Mouse (Mus musculus) erythroblast, embryonic 14.5 days (primary cell): ENCODE results near the gene Rbm14. TPM values are rescaled to one million over a fixed set of nuclear protein-coding genes. Genes with fewer than 3 reads are reported as not detected.

ENCODE experiments used
- H3K27me3 ChIP-seq: 2 replicates; pipeline ENCODE4 v1.6.1; 2012; ENCODE audit warnings: inconsistent platforms; ENCODE audit not compliant: control insufficient read depth
- H3K36me3 ChIP-seq: 2 replicates; pipeline ENCODE4 v1.6.1; 2012; ENCODE audit warnings: mild to moderate bottlenecking, inconsistent platforms; ENCODE audit not compliant: control insufficient read depth
- H3K4me1 ChIP-seq: 2 replicates; pipeline ENCODE4 v1.6.1; 2012; ENCODE audit warnings: inconsistent platforms; ENCODE audit not compliant: control insufficient read depth
- H3K4me3 ChIP-seq: replicated peaks from 2 replicates; pipeline ENCODE3; 2012; ENCODE audit warnings: moderate library complexity, mild to moderate bottlenecking, inconsistent platforms
- H3K9me3 ChIP-seq: 2 replicates; pipeline ENCODE4 v1.6.1; 2012; ENCODE audit warnings: low read length, inconsistent platforms, mixed read lengths; ENCODE audit not compliant: control insufficient read depth
- GATA1 ChIP-seq: IDR thresholded peaks from 2 replicates; pipeline ENCODE4 v1.6.1; 2012; ENCODE audit warnings: low read length, inconsistent platforms, mixed read lengths
- TAL1 ChIP-seq: IDR thresholded peaks from 3 replicates; pipeline ENCODE4 v1.6.1; 2012; ENCODE audit warnings: low read length, inconsistent platforms, mixed read lengths
- polyA plus RNA-seq: library from polyadenylated mRNA; stranded (reverse); fragments of >175 nt; gene quantifications from 2 replicates; pipeline ENCODE4 v1.2.3, GENCODE M21; 2012

The Rbm14 gene
- 3.8 and 5.1 TPM in 2 replicates for polyA plus RNA-seq

DNA sequence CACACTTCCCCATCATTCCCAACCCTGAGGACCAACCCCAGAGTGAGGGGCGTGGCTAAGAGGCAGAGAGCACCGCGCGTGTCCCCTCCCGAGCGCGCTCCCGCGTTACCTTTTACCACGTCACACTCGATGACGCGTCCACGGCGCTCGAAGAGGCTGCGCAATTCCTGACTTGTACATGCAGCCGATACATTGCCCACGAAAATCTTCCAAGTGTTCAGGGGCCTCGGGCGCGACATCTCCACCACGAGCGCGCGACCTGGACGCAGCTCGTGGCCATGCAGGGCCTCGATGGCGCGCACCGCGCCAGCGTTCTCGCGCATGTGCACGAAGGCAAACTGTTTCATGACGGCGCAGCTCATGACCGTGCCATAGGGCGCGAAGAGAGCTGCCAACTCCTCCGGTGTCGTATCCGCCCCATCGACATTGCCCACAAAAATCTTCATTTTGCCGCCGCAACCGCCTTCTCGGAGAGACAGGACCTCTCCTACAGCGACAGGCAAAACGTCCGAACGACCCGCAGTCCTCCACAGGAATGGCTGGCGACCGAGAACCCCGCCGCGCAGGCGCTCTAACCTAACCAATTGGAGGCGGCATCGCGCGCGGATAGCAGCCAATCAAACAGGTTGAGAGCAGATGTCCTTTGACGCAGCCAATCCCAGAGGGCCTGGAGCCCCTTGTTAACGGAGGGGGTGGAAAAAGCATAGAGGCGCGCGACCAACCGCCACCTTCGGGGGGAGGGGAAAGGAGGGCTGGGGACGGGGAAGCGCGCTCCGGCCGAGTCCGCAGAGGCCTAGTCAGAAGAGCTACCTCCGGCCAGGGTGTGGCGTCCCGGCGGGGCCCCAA lies at the start of gene Rbm14, which contains the start of gene Gm21992:
Rbm14 (minus strand) TSS at position 572 of the 846 bp plus-strand sequence.
Gm21992 (minus strand) TSS at position 550 of the 846 bp plus-strand sequence.
- H3K4me3 ChIP-seq = peak within 1 kb of the TSS; percentile 90
- peaks cover 40% of the 10 kb centered on the region for H3K4me1 ChIP-seq
- no peaks in the 10 kb centered on the region; the same call in 1 of the 2 replicates for H3K9me3 ChIP-seq
- peaks cover 23% of the 10 kb centered on the region for H3K36me3 ChIP-seq
- TF ChIP-seq GATA1 = no peak
- no peak for TF ChIP-seq TAL1
- H3K27me3 ChIP-seq = peaks cover 5% of the 10 kb centered on the region

DNA sequence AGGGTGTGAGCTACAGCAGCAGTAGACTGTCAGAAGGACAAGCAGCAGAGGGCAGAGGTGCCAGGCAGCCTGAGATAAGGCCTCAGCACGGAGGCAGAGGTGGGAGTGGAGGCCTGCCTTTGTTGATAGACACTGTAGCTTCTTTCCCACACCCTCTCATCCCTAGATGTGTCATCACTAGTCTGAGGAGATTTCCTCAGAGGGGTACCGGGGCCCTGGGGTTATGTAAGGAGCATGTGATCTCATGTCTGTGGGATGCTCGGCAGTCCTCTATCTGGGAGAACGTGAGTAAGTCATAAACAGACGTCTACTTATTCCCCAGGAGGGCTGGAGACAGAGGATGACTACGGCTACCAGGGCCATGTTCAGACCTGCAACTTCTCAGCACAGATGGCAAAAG lies 47.6 kb upstream of the Rbm14 start:
- H3K4me1 ChIP-seq = peaks cover 86% of the 10 kb centered on the region
- TF ChIP-seq GATA1 = peak; percentile 97
- peak; percentile 98 for TF ChIP-seq TAL1
- peaks cover 67% of the 10 kb centered on the region for H3K36me3 ChIP-seq
- H3K27me3 ChIP-seq = peaks cover 55% of the 10 kb centered on the region
- H3K9me3 ChIP-seq = peaks cover 7% of the 10 kb centered on the region
- peak overlapping the region; percentile 67 for H3K4me3 ChIP-seq

DNA sequence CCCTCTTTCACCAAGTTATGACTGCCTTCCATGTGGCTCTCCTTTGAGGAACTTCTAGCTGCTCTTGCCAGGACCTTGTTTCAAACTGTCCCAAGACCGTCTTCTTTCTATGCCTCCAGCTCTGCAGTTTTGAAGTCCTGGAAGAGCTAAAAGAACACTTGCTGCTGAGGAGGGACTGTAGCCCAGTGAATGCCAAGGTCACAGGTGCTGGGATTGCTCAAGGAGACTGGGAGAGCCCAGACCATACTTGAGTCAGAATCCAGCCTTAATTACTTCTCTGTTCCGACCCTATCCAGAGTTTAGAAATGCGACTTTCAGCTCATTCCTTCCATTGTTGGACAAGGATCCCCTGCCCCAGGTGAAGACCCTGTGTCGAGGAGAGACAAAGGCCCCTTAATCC lies 44.5 kb upstream of the Rbm14 start:
- Histone ChIP-seq H3K4me1 (peaks cover 66% of the 10 kb centered on the region), H3K27me3 (peaks cover 59% of the 10 kb centered on the region), H3K4me3 (peak overlapping the region; percentile 66), H3K36me3 (peaks cover 46% of the 10 kb centered on the region), H3K9me3 (peaks cover 5% of the 10 kb centered on the region; the same call in 1 of the 2 replicates)
- no peak for TF ChIP-seq GATA1
- TF ChIP-seq TAL1 = no peak

- no peak for TF ChIP-seq TAL1
- no peak for TF ChIP-seq GATA1
- Histone ChIP-seq H3K4me1 (peaks cover 61% of the 10 kb centered on the region), H3K9me3 (peaks cover 5% of the 10 kb centered on the region; the same call in 1 of the 2 replicates), H3K4me3 (peak overlapping the region; percentile 66), H3K27me3 (peaks cover 64% of the 10 kb centered on the region), H3K36me3 (peaks cover 41% of the 10 kb centered on the region)
These were observed 44.0 kb upstream of the Rbm14 start for GRCm38 (mm10) chr19:4855470-4855820.

GRCm38 (mm10) chr19:4854552-4855469 lies 43.4 kb upstream of the Rbm14 start, which contains the start of gene Ctsf:
TSS of gene Ctsf (plus strand) at chr19:4855130.
- Histone ChIP-seq H3K4me1 (peaks cover 54% of the 10 kb centered on the region), H3K36me3 (peaks cover 34% of the 10 kb centered on the region), H3K4me3 (peak within 1 kb of the TSS; percentile 66), H3K27me3 (peaks cover 70% of the 10 kb centered on the region), H3K9me3 (peaks cover 5% of the 10 kb centered on the region; the same call in 1 of the 2 replicates)
- TF ChIP-seq TAL1 (no peak), GATA1 (no peak)

DNA sequence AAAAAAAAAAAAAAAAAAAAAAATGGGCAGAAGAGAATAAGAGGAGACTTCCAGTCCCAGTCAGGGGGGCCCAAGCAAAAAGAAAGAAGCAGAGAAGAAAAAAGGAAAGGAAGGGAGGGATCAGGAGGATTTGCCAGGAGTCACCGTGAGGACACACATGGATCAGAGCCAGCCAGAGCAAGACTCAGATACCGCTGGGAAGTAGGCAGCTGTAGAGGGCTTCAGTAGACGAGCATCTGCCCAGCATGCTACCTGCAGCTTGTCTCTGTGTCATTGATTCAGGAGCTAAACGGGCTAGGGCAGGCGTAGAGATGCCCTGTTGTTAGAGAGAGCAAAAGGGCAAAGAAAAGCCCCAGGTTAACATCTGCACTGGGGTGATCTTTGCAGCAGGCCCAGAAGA lies 38.8 kb upstream of the Rbm14 start:
- H3K4me3 ChIP-seq = no peak overlapping the region
- H3K36me3 ChIP-seq = no peaks in the 10 kb centered on the region
- TF ChIP-seq TAL1 (no peak), GATA1 (no peak)
- peaks cover 85% of the 10 kb centered on the region for H3K27me3 ChIP-seq
- peaks cover 2% of the 10 kb centered on the region; the same call in 1 of the 2 replicates for H3K9me3 ChIP-seq
- peaks cover 19% of the 10 kb centered on the region for H3K4me1 ChIP-seq

- peaks cover 16% of the 10 kb centered on the region for H3K4me1 ChIP-seq
These were observed 38.4 kb upstream of the Rbm14 start for GRCm38 (mm10) chr19:4849800-4850199.

GRCm38 (mm10) chr19:4847490-4847889 lies 36.1 kb upstream of the Rbm14 start:
- peaks cover 10% of the 10 kb centered on the region for H3K4me1 ChIP-seq
- no peak overlapping the region for H3K4me3 ChIP-seq
- TF ChIP-seq GATA1 (no peak), TAL1 (no peak)
- H3K36me3 ChIP-seq = no peaks in the 10 kb centered on the region
- H3K27me3 ChIP-seq = peaks cover 73% of the 10 kb centered on the region
- no peaks in the 10 kb centered on the region for H3K9me3 ChIP-seq

More at GRCm38 (mm10) chr19:4849800-4850199, 38.4 kb upstream of the Rbm14 start:
- Histone ChIP-seq H3K27me3 (peaks cover 81% of the 10 kb centered on the region), H3K36me3 (no peaks in the 10 kb centered on the region), H3K4me3 (no peak overlapping the region), H3K9me3 (peaks cover 2% of the 10 kb centered on the region; the same call in 1 of the 2 replicates)
- no peak for TF ChIP-seq GATA1

DNA sequence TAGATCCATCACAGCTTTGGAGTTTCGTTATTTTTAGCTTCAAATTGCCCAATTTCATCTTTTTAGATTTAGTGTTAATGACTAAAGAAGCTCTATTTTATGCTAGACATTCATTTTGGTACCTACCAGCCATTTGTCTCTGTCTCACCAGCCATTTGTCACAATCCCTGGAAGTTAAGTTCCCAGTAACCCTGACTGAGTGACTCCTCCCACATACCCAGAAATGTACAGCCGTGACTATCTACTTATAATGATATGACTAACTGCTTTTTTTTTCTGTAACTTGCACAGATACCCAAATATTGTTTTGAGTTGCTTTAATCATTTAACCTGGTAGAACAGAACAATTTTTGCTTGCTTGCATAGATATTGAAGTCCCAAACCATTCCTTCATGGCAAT lies 34.4 kb upstream of the Rbm14 start:
- Histone ChIP-seq H3K4me3 (no peak overlapping the region), H3K27me3 (peaks cover 74% of the 10 kb centered on the region), H3K4me1 (peaks cover 18% of the 10 kb centered on the region), H3K36me3 (no peaks in the 10 kb centered on the region), H3K9me3 (no peaks in the 10 kb centered on the region)
- no peak for TF ChIP-seq GATA1
- no peak for TF ChIP-seq TAL1
